In the genomic region with DNA sequence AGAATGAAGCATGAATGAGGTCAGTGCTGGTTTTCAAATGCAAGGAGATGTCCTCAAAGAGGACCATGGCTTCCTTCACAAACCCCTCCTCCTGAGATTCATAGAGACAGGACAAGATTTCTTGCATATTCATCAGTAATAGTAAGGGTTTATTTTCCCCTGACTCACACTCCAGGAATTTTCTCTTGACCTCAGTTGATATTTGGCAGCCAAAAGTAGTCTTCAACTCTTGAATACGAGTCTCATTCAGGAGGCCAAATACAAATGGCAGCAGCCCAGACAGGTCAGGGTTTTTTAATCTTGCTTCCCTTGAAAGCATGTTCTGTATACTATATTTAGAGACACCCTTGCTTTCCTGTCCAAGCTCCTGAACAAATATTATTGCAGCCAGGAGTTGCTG, we compare ENCODE assay signal across 51 mouse cellular contexts. TPM values are rescaled to one million over a fixed set of nuclear protein-coding genes. Genes with fewer than 3 reads are reported as not detected.
"Had no signal": no experiment of that assay in that cellular context is flagged by ENCODE, and none has a peak within 500 bp of the region (broad histone marks: within the 10 kb centered on the region; RNA-seq: fewer than 3 reads in every experiment).

No protein-coding gene starts in this region.

- H3K27me3 ChIP-seq: heart, embryonic 12.5 days; heart, embryonic 13.5 days; heart, embryonic 15.5 days; hindbrain, embryonic 12.5 days; hindbrain, embryonic 13.5 days; hindbrain, embryonic 15.5 days; kidney, embryonic 15.5 days had no signal

- ATAC-seq: hindbrain, embryonic 16.5 days; hindbrain, postnatal 0 days; inflammation-experienced regulatory T-cells, adult 6 months; intestine, embryonic 16.5 days; intestine, postnatal 0 days had no signal

- H3K9me3 ChIP-seq: heart, embryonic 15.5 days had no signal

- DNase-seq: heart, postnatal 10 days; heart, postnatal 14 days; heart, postnatal 36 days; heart, postnatal 4 days; kidney, adult 11 months; kidney, adult 18-20 months; kidney, adult 2 months; kidney, adult 8-10 months; kidney, adult 9 months; kidney, postnatal 10 days; kidney, postnatal 14 days; kidney, postnatal 25 days; kidney, postnatal 36 days; kidney, postnatal 4 days; layer of hippocampus, adult 9-11 months; layer of hippocampus, postnatal 36 days had no signal

- H3K36me3 ChIP-seq: heart, embryonic 12.5 days; heart, embryonic 13.5 days; heart, embryonic 15.5 days; hindbrain, embryonic 10.5 days; hindbrain, embryonic 12.5 days; hindbrain, embryonic 13.5 days; hindbrain, embryonic 15.5 days; kidney, embryonic 15.5 days had no signal

- H3K4me3 ChIP-seq: heart, embryonic 12.5 days; heart, embryonic 13.5 days; heart, embryonic 15.5 days; hindbrain, embryonic 10.5 days; hindbrain, embryonic 12.5 days; hindbrain, embryonic 13.5 days; hindbrain, embryonic 15.5 days; kidney, embryonic 15.5 days; layer of hippocampus, adult 2 months; left cerebral cortex, adult 2 months had no signal

- H3K4me2 ChIP-seq: heart, embryonic 11.5 days; heart, embryonic 12.5 days; heart, embryonic 13.5 days; heart, embryonic 15.5 days; hindbrain, embryonic 12.5 days; hindbrain, embryonic 13.5 days; hindbrain, embryonic 14.5 days; hindbrain, embryonic 15.5 days; kidney, embryonic 15.5 days had no signal

- H3K9ac ChIP-seq: heart, embryonic 12.5 days; heart, embryonic 13.5 days; heart, embryonic 15.5 days; hindbrain, embryonic 12.5 days; hindbrain, embryonic 13.5 days; hindbrain, embryonic 14.5 days; hindbrain, embryonic 15.5 days; kidney, embryonic 15.5 days had no signal

- H3K27ac ChIP-seq: heart, embryonic 13.5 days; heart, embryonic 15.5 days; hindbrain, embryonic 10.5 days; hindbrain, embryonic 12.5 days; hindbrain, embryonic 13.5 days; hindbrain, embryonic 14.5 days; hindbrain, embryonic 15.5 days; hindbrain, postnatal 0 days; kidney, embryonic 15.5 days; kidney, postnatal 0 days; layer of hippocampus, adult 2 months; left cerebral cortex, adult 2 months had no signal

- H3K4me1 ChIP-seq: heart, embryonic 12.5 days; heart, embryonic 13.5 days; heart, embryonic 15.5 days; hindbrain, embryonic 10.5 days; hindbrain, embryonic 12.5 days; hindbrain, embryonic 13.5 days; hindbrain, embryonic 15.5 days; kidney, embryonic 15.5 days had no signal

RNA-seq across cellular contexts. Expression of gene Gm5065, which starts 22.8 kb away (rescaled TPM):
- total RNA-seq: heart, postnatal 10 days; heart, postnatal 14 days; heart, postnatal 25 days; heart, postnatal 36 days; heart, postnatal 4 days; hematopoietic stem cell, adult 5-6 weeks; hindbrain, postnatal 0 days; layer of hippocampus, adult 18-20 months; layer of hippocampus, adult 2 months; layer of hippocampus, adult 8-10 months; layer of hippocampus, postnatal 10 days; layer of hippocampus, postnatal 14 days; layer of hippocampus, postnatal 25 days; layer of hippocampus, postnatal 36 days; left cerebral cortex, adult 18-20 months; left cerebral cortex, adult 2 months; left cerebral cortex, adult 8-10 months had no signal
- polyA plus RNA-seq: heart, embryonic 11.5 days; heart, embryonic 12.5 days; heart, embryonic 13.5 days; heart, embryonic 14.5 days; heart, embryonic 15.5 days; heart, embryonic 16.5 days; heart, postnatal 0 days; hindbrain, embryonic 10.5 days; hindbrain, embryonic 11.5 days; hindbrain, embryonic 12.5 days; hindbrain, embryonic 13.5 days; hindbrain, embryonic 14.5 days; hindbrain, embryonic 15.5 days; hindbrain, embryonic 16.5 days; hindbrain, postnatal 0 days; inflammation-experienced regulatory T-cells, adult 6 months; intestine, embryonic 14.5 days; intestine, embryonic 16.5 days; intestine, postnatal 0 days; kidney, adult 2 months; kidney, embryonic 14.5 days; kidney, embryonic 15.5 days; kidney, embryonic 16.5 days; kidney, postnatal 0 days; large intestine, adult 2 months had no signal

RNA-seq across cellular contexts. Expression of gene Nlrp2, which starts 23.3 kb away (rescaled TPM):
- total RNA-seq: heart, postnatal 10 days; heart, postnatal 14 days; heart, postnatal 25 days; heart, postnatal 36 days; heart, postnatal 4 days; hematopoietic stem cell, adult 5-6 weeks; hindbrain, postnatal 0 days; layer of hippocampus, adult 18-20 months; layer of hippocampus, adult 2 months; layer of hippocampus, adult 8-10 months; layer of hippocampus, postnatal 10 days; layer of hippocampus, postnatal 14 days; layer of hippocampus, postnatal 25 days; layer of hippocampus, postnatal 36 days; left cerebral cortex, adult 18-20 months; left cerebral cortex, adult 2 months; left cerebral cortex, adult 8-10 months had no signal
- polyA plus RNA-seq: heart, embryonic 11.5 days; heart, embryonic 12.5 days; heart, embryonic 13.5 days; heart, embryonic 14.5 days; heart, embryonic 15.5 days; heart, embryonic 16.5 days; heart, postnatal 0 days; hindbrain, embryonic 10.5 days; hindbrain, embryonic 11.5 days; hindbrain, embryonic 12.5 days; hindbrain, embryonic 13.5 days; hindbrain, embryonic 14.5 days; hindbrain, embryonic 15.5 days; hindbrain, embryonic 16.5 days; hindbrain, postnatal 0 days; inflammation-experienced regulatory T-cells, adult 6 months; intestine, embryonic 14.5 days; intestine, embryonic 16.5 days; intestine, postnatal 0 days; kidney, adult 2 months; kidney, embryonic 14.5 days; kidney, embryonic 15.5 days; kidney, embryonic 16.5 days; kidney, postnatal 0 days; large intestine, adult 2 months had no signal
